Mouse (Mus musculus): ENCODE measurements at regions not wholly inside any gene's neighbourhood (a gene's known extent, or its start where the extent isn't known, plus 50 kb on each side); places are given as distances from the start of the nearest gene placed in this dataset.

- peak; percentile 30 for DNase-seq (ENCODE audit: low spot score)
- no peaks in the 10 kb centered on the region for H3K4me1 ChIP-seq (ENCODE audit: insufficient read depth, low read length)
- H3K4me3 ChIP-seq (ENCODE audit: low read length), result no peak overlapping the region
- no peaks in the 10 kb centered on the region for H3K9me3 ChIP-seq (ENCODE audit: low read length)
- no peaks in the 10 kb centered on the region for H3K27me3 ChIP-seq (ENCODE audit: insufficient read depth, low read length)
- no peaks in the 10 kb centered on the region for H3K36me3 ChIP-seq (ENCODE audit: insufficient read depth, low read length)
- WGBS, result 80% methylated on average over 1 of the region's 1 CpGs
- no peak overlapping the region for H3K27ac ChIP-seq
- ATAC-seq, result no peak
- no peak overlapping the region for H3K4me2 ChIP-seq (ENCODE audit: low read depth, low read length)
- no peak overlapping the region for H3K9ac ChIP-seq (replicated peaks; ENCODE audit: low read length)
- no peak for TF ChIP-seq CTCF (IDR thresholded peaks at IDR 0.05; ENCODE audit: low read depth)
Observed at GRCm38 (mm10) chr6:96745906-96746305, 314.3 kb downstream of the Fam19a4 start.

GRCm38 (mm10) chr6:96716931-96717330 lies 343.3 kb downstream of the Fam19a4 start:
- no peak for TF ChIP-seq CTCF (IDR thresholded peaks at IDR 0.05; ENCODE audit: low read depth)
- Histone ChIP-seq H3K4me1 (ENCODE audit: insufficient read depth, low read length) (no peaks in the 10 kb centered on the region), H3K27me3 (ENCODE audit: insufficient read depth, low read length) (no peaks in the 10 kb centered on the region), H3K27ac (no peak overlapping the region), H3K4me2 (ENCODE audit: low read depth, low read length) (no peak overlapping the region), H3K36me3 (ENCODE audit: insufficient read depth, low read length) (no peaks in the 10 kb centered on the region), H3K9ac (replicated peaks; ENCODE audit: low read length) (no peak overlapping the region), H3K9me3 (ENCODE audit: low read length) (no peaks in the 10 kb centered on the region), H3K4me3 (ENCODE audit: low read length) (no peak overlapping the region)
- ATAC-seq (no peak), DNase-seq (ENCODE audit: low spot score) (no peak)
- 73% methylated on average over 2 of the region's 2 CpGs for WGBS

- ATAC-seq (no peak), DNase-seq (ENCODE audit: low spot score) (peak; percentile 17)
- 52% methylated on average over 2 of the region's 2 CpGs for WGBS
- no peak for TF ChIP-seq CTCF (IDR thresholded peaks at IDR 0.05; ENCODE audit: low read depth)
- no peak overlapping the region for H3K9ac ChIP-seq (replicated peaks; ENCODE audit: low read length)
- H3K4me1 ChIP-seq (ENCODE audit: insufficient read depth, low read length), result no peaks in the 10 kb centered on the region
- H3K4me3 ChIP-seq (ENCODE audit: low read length), result no peak overlapping the region
- H3K4me2 ChIP-seq (ENCODE audit: low read depth, low read length), result no peak overlapping the region
- no peaks in the 10 kb centered on the region for H3K9me3 ChIP-seq (ENCODE audit: low read length)
- H3K36me3 ChIP-seq (ENCODE audit: insufficient read depth, low read length), result no peaks in the 10 kb centered on the region
- no peaks in the 10 kb centered on the region for H3K27me3 ChIP-seq (ENCODE audit: insufficient read depth, low read length)
- no peak overlapping the region for H3K27ac ChIP-seq
Observed at GRCm38 (mm10) chr6:96709761-96710160, 350.5 kb downstream of the Fam19a4 start.

All from hindbrain, postnatal 0 days (tissue).